Mouse (Mus musculus) testis, adult 2 months (tissue): ENCODE results near the gene Il18.

Experiments used
- CTCF ChIP-seq: fragments of 200-500 bp; IDR thresholded peaks from 2 replicates; pipeline ENCODE4 v1.5.1; 2012; ENCODE audit warnings: low read depth, mild to moderate bottlenecking, inconsistent platforms, low read length, moderate library complexity; ENCODE audit not compliant: control insufficient read depth, insufficient read depth, insufficient replicate concordance
- POLR2A ChIP-seq: fragments of 200-500 bp; IDR thresholded peaks from 2 replicates; pipeline ENCODE4 v1.6.1; 2012; ENCODE audit warnings: low read depth, mild to moderate bottlenecking, inconsistent platforms, low read length, moderate library complexity; ENCODE audit not compliant: control insufficient read depth

- TF ChIP-seq CTCF (no peak), POLR2A (no peak)
Measured at GRCm38 (mm10) chr9:50565173-50565572, 10.5 kb downstream of the Il18 start.
